Mouse (Mus musculus): ENCODE results near the gene Zbtb12. TPM values are rescaled to one million over a fixed set of nuclear protein-coding genes. Genes with fewer than 3 reads are reported as not detected.

Zbtb12 gene
- total and polyA plus RNA-seq, 2 experiments from 2014 or later: 6.5 to 31.1 TPM

DNA sequence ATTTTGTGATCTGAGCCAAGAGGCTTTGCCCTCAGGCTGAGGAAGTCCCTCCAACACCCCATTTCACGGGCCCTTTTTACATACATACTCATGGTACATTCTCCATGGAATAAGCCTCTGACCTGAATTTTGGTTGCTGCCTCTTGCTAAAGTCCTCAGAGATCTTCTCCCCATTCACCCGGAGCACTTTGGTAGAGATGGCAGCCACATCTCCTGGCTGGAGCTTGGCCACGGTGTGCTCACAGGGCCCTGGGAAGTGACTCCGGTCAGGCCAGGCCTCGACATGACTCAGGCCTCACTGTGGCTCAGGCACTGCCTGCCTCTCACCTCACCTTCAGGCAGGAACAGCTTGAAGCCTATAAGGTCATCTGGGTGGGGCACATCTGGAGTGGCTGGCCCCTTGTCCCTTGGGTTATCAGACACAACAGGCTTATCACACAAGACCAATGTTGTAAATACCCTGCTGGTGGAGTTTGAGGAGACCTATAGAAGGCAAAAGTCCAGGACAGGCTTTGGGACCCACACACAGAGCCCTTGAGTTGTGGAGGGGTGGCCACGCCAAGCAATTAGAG, 38.5 kb upstream of the Zbtb12 start:
- H3K9ac ChIP-seq (replicated peaks; ENCODE audit: low read length): no peak overlapping the region
- 85% methylated on average over 6 of the region's 6 CpGs for WGBS
- peaks cover 52% of the 10 kb centered on the region for H3K36me3 ChIP-seq (ENCODE audit: insufficient read depth, low read length)
- no peak overlapping the region for H3K4me3 ChIP-seq (ENCODE audit: low read length)
- H3K27ac ChIP-seq: no peak overlapping the region
- DNase-seq (ENCODE audit: low spot score) (no peak), ATAC-seq (no peak)
- no peak for TF ChIP-seq CTCF (IDR thresholded peaks at IDR 0.05; ENCODE audit: low read depth)
- no peaks in the 10 kb centered on the region for H3K27me3 ChIP-seq (ENCODE audit: insufficient read depth, low read length)
- peaks cover 11% of the 10 kb centered on the region; the same call in 1 of the 2 replicates for H3K4me1 ChIP-seq (ENCODE audit: insufficient read depth, low read length)
- no peak overlapping the region for H3K4me2 ChIP-seq (ENCODE audit: low read depth, low read length)
- H3K9me3 ChIP-seq (ENCODE audit: low read length): no peaks in the 10 kb centered on the region

DNA sequence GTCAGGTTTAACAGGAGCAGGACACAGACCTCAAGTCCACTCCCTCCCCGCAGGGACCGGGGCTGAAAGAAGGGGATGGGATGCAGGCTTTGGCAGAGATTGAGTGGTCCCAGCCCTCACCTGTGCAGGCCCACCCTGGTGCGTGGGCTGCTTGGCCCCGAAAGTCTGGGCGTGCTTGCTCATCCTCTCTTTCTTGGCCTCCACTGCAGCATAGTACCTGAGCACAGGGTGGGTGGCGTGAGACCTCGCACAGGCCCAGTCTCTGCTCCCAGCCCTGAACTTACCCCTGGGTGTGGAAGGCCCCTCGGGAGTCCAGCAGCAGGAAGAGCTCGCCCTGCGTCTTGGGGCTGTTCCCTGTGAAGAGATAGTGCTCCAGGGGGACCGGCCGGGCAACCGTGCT, 34.4 kb upstream of the Zbtb12 start:
- no peak for ATAC-seq
- TF ChIP-seq CTCF (IDR thresholded peaks at IDR 0.05; ENCODE audit: low read depth): no peak
- 93% methylated on average over 13 of the region's 13 CpGs for WGBS

DNA sequence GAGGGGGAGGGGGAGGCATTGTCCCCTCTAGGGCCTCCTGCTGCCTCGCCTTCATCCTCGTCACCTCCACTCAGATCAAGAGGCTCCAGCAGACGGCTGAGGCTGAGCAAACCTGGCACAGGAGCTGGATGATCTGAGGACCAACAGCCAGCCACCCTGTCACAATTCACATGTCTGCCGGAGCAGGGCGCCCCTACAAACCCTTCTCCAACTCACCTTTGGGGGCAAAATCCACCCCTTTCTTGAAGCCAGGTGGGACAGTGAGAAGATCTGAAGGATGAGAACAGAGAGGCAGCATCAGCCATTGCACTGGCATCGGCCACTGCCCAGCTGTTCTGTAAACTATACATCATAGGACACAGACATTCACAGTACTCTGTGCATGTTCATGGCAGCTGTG, 32.1 kb upstream of the Zbtb12 start:
- TF ChIP-seq CTCF (IDR thresholded peaks at IDR 0.05; ENCODE audit: low read depth): no peak
- no peaks in the 10 kb centered on the region for H3K27me3 ChIP-seq (ENCODE audit: insufficient read depth, low read length)
- H3K36me3 ChIP-seq (ENCODE audit: insufficient read depth, low read length): peaks cover 40% of the 10 kb centered on the region
- H3K9ac ChIP-seq (replicated peaks; ENCODE audit: low read length): no peak overlapping the region
- no peaks in the 10 kb centered on the region for H3K9me3 ChIP-seq (ENCODE audit: low read length)
- ATAC-seq (no peak), DNase-seq (ENCODE audit: low spot score) (no peak)
- H3K4me2 ChIP-seq (ENCODE audit: low read depth, low read length): no peak overlapping the region
- WGBS: 82% methylated on average over 6 of the region's 6 CpGs
- H3K4me1 ChIP-seq (ENCODE audit: insufficient read depth, low read length): peaks cover 13% of the 10 kb centered on the region; the same call in 1 of the 2 replicates
- H3K4me3 ChIP-seq (ENCODE audit: low read length): no peak overlapping the region
- H3K27ac ChIP-seq: no peak overlapping the region

More for the DNA sequence above, 34.4 kb upstream of the Zbtb12 start:
- peaks cover 59% of the 10 kb centered on the region for H3K36me3 ChIP-seq (ENCODE audit: insufficient read depth, low read length)
- no peaks in the 10 kb centered on the region for H3K27me3 ChIP-seq (ENCODE audit: insufficient read depth, low read length)
- H3K27ac ChIP-seq: no peak overlapping the region
- no peak overlapping the region for H3K4me2 ChIP-seq (ENCODE audit: low read depth, low read length)
- no peaks in the 10 kb centered on the region for H3K9me3 ChIP-seq (ENCODE audit: low read length)
- H3K9ac ChIP-seq (replicated peaks; ENCODE audit: low read length): no peak overlapping the region
- no peak overlapping the region for H3K4me3 ChIP-seq (ENCODE audit: low read length)
- H3K4me1 ChIP-seq (ENCODE audit: insufficient read depth, low read length): 0 out of 2 replicates have a peak, but pooled peaks cover 4% of the 10 kb centered on the region
- no peak for DNase-seq (ENCODE audit: low spot score)

DNA sequence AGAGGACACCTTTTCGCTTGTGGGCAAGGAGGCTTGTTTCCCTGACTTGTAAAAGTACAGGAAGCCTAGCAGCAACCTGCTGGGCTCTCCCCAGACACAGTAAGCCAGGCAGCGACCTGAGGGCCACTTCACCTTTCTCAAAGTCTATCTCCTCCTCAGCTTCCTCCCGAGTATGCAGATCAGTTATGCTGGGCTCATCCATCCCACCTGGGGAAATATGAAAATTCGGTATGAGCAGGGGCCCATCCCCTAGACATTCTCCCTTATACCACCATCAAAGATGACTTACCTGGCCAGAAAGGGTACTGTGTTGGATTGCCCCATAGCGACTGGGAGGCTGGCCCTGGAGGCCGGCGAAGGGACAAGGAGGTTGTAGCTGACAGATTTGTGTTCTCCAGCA, 31.7 kb upstream of the Zbtb12 start:
- DNase-seq (ENCODE audit: low spot score): no peak
- no peak overlapping the region for H3K4me3 ChIP-seq (ENCODE audit: low read length)
- H3K27me3 ChIP-seq (ENCODE audit: insufficient read depth, low read length): no peaks in the 10 kb centered on the region
- H3K9ac ChIP-seq (replicated peaks; ENCODE audit: low read length): no peak overlapping the region
- H3K9me3 ChIP-seq (ENCODE audit: low read length): no peaks in the 10 kb centered on the region
- peaks cover 13% of the 10 kb centered on the region; the same call in 1 of the 2 replicates for H3K4me1 ChIP-seq (ENCODE audit: insufficient read depth, low read length)
- no peak for ATAC-seq
- TF ChIP-seq CTCF (IDR thresholded peaks at IDR 0.05; ENCODE audit: low read depth): no peak
- WGBS: 92% methylated on average over 7 of the region's 7 CpGs
- H3K36me3 ChIP-seq (ENCODE audit: insufficient read depth, low read length): peaks cover 37% of the 10 kb centered on the region
- H3K4me2 ChIP-seq (ENCODE audit: low read depth, low read length): no peak overlapping the region
- H3K27ac ChIP-seq: no peak overlapping the region

DNA sequence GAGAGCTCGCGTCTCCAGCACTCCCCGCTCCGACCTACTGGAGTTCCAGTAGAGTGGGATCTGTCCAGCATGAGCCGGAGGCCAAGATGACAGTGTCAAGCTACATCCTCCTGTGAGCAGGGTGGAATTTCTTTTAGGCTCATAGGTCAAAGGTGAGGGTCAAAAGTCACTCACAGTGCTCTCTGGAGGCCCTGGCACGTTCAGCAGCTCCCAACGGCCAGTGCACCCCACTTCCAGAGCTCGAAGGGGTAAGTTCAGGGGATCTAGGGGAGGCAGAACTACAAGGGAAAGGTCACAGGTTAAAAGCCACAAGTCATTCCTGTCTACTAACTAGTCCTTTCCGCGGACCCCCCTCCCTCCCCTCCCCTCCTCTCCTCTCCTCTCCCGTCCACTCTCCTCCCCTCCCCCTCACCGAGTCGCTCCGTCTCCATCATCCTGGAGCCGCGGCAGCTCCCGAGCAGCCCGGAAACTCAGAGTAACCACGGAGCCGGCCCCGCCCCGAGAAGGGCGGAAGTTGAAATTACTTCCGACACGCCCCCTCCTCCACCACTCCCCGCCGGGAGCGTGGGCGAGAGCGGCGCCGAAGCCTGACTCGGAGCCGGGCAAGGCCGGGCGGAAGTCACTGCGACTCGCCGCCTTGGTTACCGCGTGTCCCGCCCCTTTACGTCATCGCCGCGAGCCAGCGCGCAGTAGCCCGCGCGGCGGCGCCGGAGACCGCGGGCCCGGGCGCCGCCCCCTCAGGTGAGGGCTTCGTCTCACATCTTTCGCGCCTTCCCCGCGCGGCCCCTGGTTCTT, 29.4 kb upstream of the Zbtb12 start, which contains the start of the genes Skiv2l and Nelfe:
Gene Skiv2l (minus strand): TSS at position 489 of the 795 bp plus-strand sequence.
Gene Nelfe (plus strand): TSS at position 670 of the 795 bp plus-strand sequence.
- DNase-seq (ENCODE audit: low spot score) (peak; percentile 99), ATAC-seq (peak; percentile 98)
- 1% methylated on average over 64 of the region's 65 CpGs for WGBS
- TF ChIP-seq CTCF (IDR thresholded peaks at IDR 0.05; ENCODE audit: low read depth): no peak
- Histone ChIP-seq H3K36me3 (ENCODE audit: insufficient read depth, low read length) (peaks cover 45% of the 10 kb centered on the region), H3K27ac (peak within 1 kb of the TSS; percentile 56; the same call in 1 of the 2 replicates), H3K9ac (replicated peaks; ENCODE audit: low read length) (peak within 1 kb of the TSS; percentile 71), H3K4me3 (ENCODE audit: low read length) (peak within 1 kb of the TSS; percentile 92), H3K4me2 (ENCODE audit: low read depth, low read length) (peak within 1 kb of the TSS; percentile 88), H3K9me3 (ENCODE audit: low read length) (no peaks in the 10 kb centered on the region), H3K27me3 (ENCODE audit: insufficient read depth, low read length) (no peaks in the 10 kb centered on the region), H3K4me1 (ENCODE audit: insufficient read depth, low read length) (peaks cover 13% of the 10 kb centered on the region; the same call in 1 of the 2 replicates)

DNA sequence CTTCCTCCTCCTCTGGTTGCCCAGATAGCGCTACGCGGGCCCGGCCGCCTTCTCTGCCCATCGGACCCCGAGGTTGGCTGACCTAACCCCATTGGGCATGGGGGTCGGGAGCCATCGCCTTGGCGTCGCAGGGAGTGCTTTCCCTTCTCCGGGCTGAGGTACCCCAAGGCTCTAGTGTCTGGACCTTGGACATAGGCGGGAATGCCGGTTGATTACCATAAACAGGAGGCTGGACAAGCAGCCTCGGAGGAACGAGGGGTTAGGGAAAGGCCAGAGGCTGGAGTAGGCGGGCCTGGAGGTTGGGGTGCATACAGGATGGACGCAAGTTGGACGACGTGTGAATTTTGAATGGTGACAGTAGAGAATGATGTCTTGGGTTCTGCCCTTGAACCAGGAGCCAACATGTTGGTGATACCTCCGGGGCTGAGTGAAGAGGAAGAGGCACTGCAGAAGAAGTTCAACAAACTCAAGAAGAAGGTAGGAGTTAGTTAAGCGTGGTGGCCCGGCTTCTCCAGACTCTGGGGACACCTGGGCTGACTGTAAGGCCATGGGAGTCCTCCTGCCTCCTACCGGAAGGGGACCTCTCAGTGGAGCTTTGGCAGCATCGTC, 28.7 kb upstream of the Zbtb12 start:
- ATAC-seq: no peak
- TF ChIP-seq CTCF (IDR thresholded peaks at IDR 0.05; ENCODE audit: low read depth): no peak
- peaks cover 13% of the 10 kb centered on the region; the same call in 1 of the 2 replicates for H3K4me1 ChIP-seq (ENCODE audit: insufficient read depth, low read length)
- H3K4me3 ChIP-seq (ENCODE audit: low read length): peak overlapping the region; percentile 92
- WGBS: 2% methylated on average over 25 of the region's 25 CpGs
- peak overlapping the region; percentile 88 for H3K4me2 ChIP-seq (ENCODE audit: low read depth, low read length)
- DNase-seq (ENCODE audit: low spot score): no peak
- peaks cover 47% of the 10 kb centered on the region for H3K36me3 ChIP-seq (ENCODE audit: insufficient read depth, low read length)
- H3K27ac ChIP-seq: peak overlapping the region; percentile 56; the same call in 1 of the 2 replicates
- H3K9me3 ChIP-seq (ENCODE audit: low read length): no peaks in the 10 kb centered on the region
- no peaks in the 10 kb centered on the region for H3K27me3 ChIP-seq (ENCODE audit: insufficient read depth, low read length)
- peak overlapping the region; percentile 71 for H3K9ac ChIP-seq (replicated peaks; ENCODE audit: low read length)

All from hindbrain, postnatal 0 days (tissue).